22 mouse cellular contexts compared by ENCODE assay signal in the genomic region with DNA sequence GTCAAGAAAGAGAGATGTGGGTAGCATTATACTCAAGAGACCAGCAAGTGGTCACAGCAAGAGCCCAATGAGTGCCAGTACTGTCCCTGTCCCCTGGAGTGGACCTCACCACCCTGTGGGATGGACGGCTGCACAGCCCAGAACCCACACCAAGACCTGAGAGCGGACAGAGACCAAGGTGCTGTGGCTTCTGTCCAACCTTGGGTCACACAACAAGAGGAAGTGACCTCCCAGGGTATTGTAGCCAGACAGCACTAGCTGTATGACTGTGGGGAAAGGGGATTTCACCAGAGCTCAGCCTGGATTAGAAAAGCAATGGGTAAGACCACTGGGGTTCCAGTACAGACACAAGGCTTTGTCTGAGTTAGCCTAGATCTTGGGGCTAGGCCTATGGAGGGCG. TPM values are rescaled to one million over a fixed set of nuclear protein-coding genes. Genes with fewer than 3 reads are reported as not detected.
DNase-seq lines count a peak whose midpoint lies in the region; ATAC-seq and TF ChIP-seq lines count a peak whose summit lies in the region.
"Had no signal": no experiment of that assay in that cellular context is flagged by ENCODE, and none has a peak within 500 bp of the region (broad histone marks: within the 10 kb centered on the region; RNA-seq: fewer than 3 reads in every experiment).

No protein-coding gene starts in this region.

- no peak overlapping the region for H3ac ChIP-seq in myocyte (ENCODE audit: control insufficient read depth, insufficient read length)

- H3K4me2 ChIP-seq in kidney, embryonic 16.5 days (replicated peaks; ENCODE audit: low read depth, low read length): no peak overlapping the region
- peak overlapping the region; percentile 42 for H3K4me2 ChIP-seq in myocyte (ENCODE audit: low read depth)
- H3K4me2 ChIP-seq: embryonic facial prominence, embryonic 12.5 days; forebrain, embryonic 13.5 days; forebrain, embryonic 15.5 days had no signal

- H3K4me3 ChIP-seq in kidney, embryonic 16.5 days (ENCODE audit: low read length): no peak overlapping the region
- no peak overlapping the region for H3K4me3 ChIP-seq in myocyte
- H3K4me3 ChIP-seq: embryonic facial prominence, embryonic 10.5 days; embryonic facial prominence, embryonic 12.5 days; forebrain, embryonic 13.5 days; forebrain, embryonic 15.5 days had no signal

- peaks cover 7% of the 10 kb centered on the region; the same call in 1 of the 2 replicates for H3K36me3 ChIP-seq in kidney, embryonic 16.5 days (ENCODE audit: insufficient read depth, low read length)
- H3K36me3 ChIP-seq in myocyte (ENCODE audit: control insufficient read depth, insufficient read depth): peaks cover 65% of the 10 kb centered on the region
- H3K36me3 ChIP-seq: forebrain, embryonic 15.5 days had no signal

- H3K27ac ChIP-seq in kidney, embryonic 16.5 days (ENCODE audit: low read length): no peak overlapping the region
- H3K27ac ChIP-seq: embryonic facial prominence, embryonic 10.5 days; embryonic facial prominence, embryonic 12.5 days; forebrain, embryonic 13.5 days; forebrain, embryonic 15.5 days had no signal

- no peaks in the 10 kb centered on the region for H3K79me2 ChIP-seq in myocyte (ENCODE audit: control insufficient read depth, insufficient read depth)

- H3K4me1 ChIP-seq in kidney, embryonic 16.5 days (ENCODE audit: insufficient read depth, low read length): no peaks in the 10 kb centered on the region
- H3K4me1 ChIP-seq: embryonic facial prominence, embryonic 10.5 days; embryonic facial prominence, embryonic 12.5 days; forebrain, embryonic 13.5 days; forebrain, embryonic 15.5 days had no signal

- H3K9me3 ChIP-seq in kidney, embryonic 16.5 days (ENCODE audit: low read length): no peaks in the 10 kb centered on the region
- H3K9me3 ChIP-seq: embryonic facial prominence, embryonic 10.5 days; embryonic facial prominence, embryonic 12.5 days; forebrain, embryonic 13.5 days; forebrain, embryonic 15.5 days had no signal

- H3K9ac ChIP-seq in kidney, embryonic 16.5 days (replicated peaks; ENCODE audit: low read length): no peak overlapping the region
- H3K9ac ChIP-seq: embryonic facial prominence, embryonic 12.5 days; forebrain, embryonic 13.5 days; forebrain, embryonic 15.5 days had no signal

- no peak for ATAC-seq in kidney, embryonic 16.5 days (ENCODE audit: low FRiP score, low TSS enrichment)
- ATAC-seq: forebrain, embryonic 13.5 days; forebrain, embryonic 15.5 days had no signal

- no peak for TF ChIP-seq POLR2A in myocyte (IDR thresholded peaks at IDR 0.05; ENCODE audit: insufficient read length, low read depth)

- no peaks in the 10 kb centered on the region for H3K27me3 ChIP-seq in kidney, embryonic 16.5 days (ENCODE audit: insufficient read depth, low read length)
- no peaks in the 10 kb centered on the region for H3K27me3 ChIP-seq in myocyte (ENCODE audit: control insufficient read depth, insufficient read depth, insufficient read length)
- H3K27me3 ChIP-seq: embryonic facial prominence, embryonic 12.5 days; forebrain, embryonic 13.5 days; forebrain, embryonic 15.5 days had no signal

- peak; percentile 13 for DNase-seq in gastrocnemius, postnatal 10 days
- no peak for DNase-seq in gastrocnemius, adult 18-20 months (ENCODE audit: low spot score)
- DNase-seq in kidney, postnatal 10 days: peak; percentile 3
- no peak for DNase-seq in embryo, embryonic 10 days (ENCODE audit: low spot score)
- DNase-seq: adrenal gland, adult 2 months; adrenal gland, postnatal 10 days; adrenal gland, postnatal 25 days; cerebellum, adult 11 months; cerebellum, adult 18-20 months; cerebellum, adult 8-10 months; cerebellum, adult 9-11 months; cerebellum, postnatal 14 days; cerebellum, postnatal 36 days had no signal

- WGBS in kidney, embryonic 16.5 days: 86% methylated on average over 3 of the region's 3 CpGs

TF ChIP-seq in myocyte, 11 proteins besides CTCF, POLR2A, EP300 and RAD21:
- TF ChIP-seq MYOD1 (IDR thresholded peaks at IDR 0.05; ENCODE audit: control insufficient read depth in 1 of 3, insufficient read length in 2 of 3, low read depth in 2 of 3): no peak
- no peak for TF ChIP-seq E2F4 (IDR thresholded peaks at IDR 0.05; ENCODE audit: insufficient read depth)
- no peak for TF ChIP-seq USF1 (IDR thresholded peaks at IDR 0.05; ENCODE audit: low read depth)
- TF ChIP-seq TCF3 (IDR thresholded peaks at IDR 0.05; ENCODE audit: insufficient read length, low read depth): no peak
- no peak for TF ChIP-seq SRF (IDR thresholded peaks at IDR 0.05; ENCODE audit: control insufficient read depth, insufficient read length, low read depth)
- TF ChIP-seq MAX (IDR thresholded peaks at IDR 0.05; ENCODE audit: low read depth): no peak
- no peak for TF ChIP-seq REST (IDR thresholded peaks at IDR 0.05; ENCODE audit: insufficient read depth, insufficient read length)
- TF ChIP-seq TCF12 (IDR thresholded peaks at IDR 0.05; ENCODE audit: insufficient read depth, poor library complexity, severe bottlenecking): no peak
- no peak for TF ChIP-seq MYOG (IDR thresholded peaks at IDR 0.05; ENCODE audit: control insufficient read depth in 1 of 3, insufficient read depth in 1 of 3, insufficient read length in 2 of 3, low read depth in 2 of 3)
- TF ChIP-seq POLR2AphosphoS2 (IDR thresholded peaks at IDR 0.05; ENCODE audit: insufficient read length, low read depth): no peak
- no peak for TF ChIP-seq CEBPB (IDR thresholded peaks at IDR 0.05; ENCODE audit: insufficient read depth, poor library complexity, severe bottlenecking)

RNA-seq across cellular contexts. Expression of a gene that starts 10.7 kb away (rescaled TPM):
- over 10,000 TPM; 11,325 to 12,607 TPM for total RNA-seq in gastrocnemius, postnatal 10 days (2021)
- total RNA-seq in gastrocnemius, adult 18-20 months (2021): over 10,000 TPM; 23,271 to 27,147 TPM
- polyA plus RNA-seq in kidney, embryonic 16.5 days (2015; fragmentation: Nextera tagmentation; extraction: Ambion mirVana): 7.1 and 7.8 TPM in 2 replicates
- 1,699 TPM for polyA plus RNA-seq in myocyte (2012; fragmentation: generic; extraction: Trizol)
- total RNA-seq: adrenal gland, adult 2 months; adrenal gland, postnatal 25 days had no signal
- polyA plus RNA-seq: adrenal gland, adult 2 months; forebrain, embryonic 11.5 days had no signal

RNA-seq across cellular contexts. Expression of a gene that starts 23.0 kb away (rescaled TPM):
- total RNA-seq in gastrocnemius, postnatal 10 days (2021): 10 to 100 TPM; 52.0 to 53.7 TPM
- total RNA-seq in gastrocnemius, adult 18-20 months (2021): 10 to 100 TPM; 49.2 to 51.0 TPM
- polyA plus RNA-seq in kidney, embryonic 16.5 days (2015; fragmentation: Nextera tagmentation; extraction: Ambion mirVana): 62.5 and 66.5 TPM in 2 replicates
- polyA plus RNA-seq in myocyte (2012; fragmentation: generic; extraction: Trizol): 58.8 TPM

RNA-seq across cellular contexts. Expression of a gene that starts 23.7 kb away (rescaled TPM):
- total RNA-seq in gastrocnemius, postnatal 10 days (2021): 10 to 100 TPM; 11.4 to 15.2 TPM
- 10 to 100 TPM; 10.6 to 13.1 TPM for total RNA-seq in gastrocnemius, adult 18-20 months (2021)
- 36.2 and 39.0 TPM in 2 replicates for polyA plus RNA-seq in kidney, embryonic 16.5 days (2015; fragmentation: Nextera tagmentation; extraction: Ambion mirVana)
- 36.7 TPM for polyA plus RNA-seq in myocyte (2012; fragmentation: generic; extraction: Trizol)

RNA-seq across cellular contexts. Expression of a gene that starts 34.9 kb away (rescaled TPM):
- total RNA-seq in gastrocnemius, postnatal 10 days (2021): 100 to 1,000 TPM in 1 of 2 experiments, 10 to 100 TPM in 1; 99.0 to 114 TPM
- 100 to 1,000 TPM; 118 to 124 TPM for total RNA-seq in gastrocnemius, adult 18-20 months (2021)
- 177 and 196 TPM in 2 replicates for polyA plus RNA-seq in kidney, embryonic 16.5 days (2015; fragmentation: Nextera tagmentation; extraction: Ambion mirVana)
- polyA plus RNA-seq in myocyte (2012; fragmentation: generic; extraction: Trizol): 167 TPM

RNA-seq across cellular contexts. Expression of a gene that starts 37.6 kb away (rescaled TPM):
- total RNA-seq in gastrocnemius, postnatal 10 days (2021): under 1 TPM; 0.35 to 0.72 TPM
- not detected for total RNA-seq in gastrocnemius, adult 18-20 months (2021)
- 0.09 TPM in 1 of 2 replicates, not detected in the other for polyA plus RNA-seq in kidney, embryonic 16.5 days (2015; fragmentation: Nextera tagmentation; extraction: Ambion mirVana)
- polyA plus RNA-seq in myocyte (2012; fragmentation: generic; extraction: Trizol): 0.01 TPM
- total RNA-seq: MEL had no signal
- polyA plus RNA-seq: C2C12; embryonic facial prominence, embryonic 10.5 days; embryonic facial prominence, embryonic 12.5 days; forebrain, embryonic 11.5 days; forebrain, embryonic 13.5 days; forebrain, embryonic 15.5 days had no signal

Comparison
In these comparisons a context has a peak if more than half of its experiments do, and no peak if none do; other contexts are left out.
1. DNase-seq: peak in gastrocnemius, postnatal 10 days (single experiment) and kidney, postnatal 10 days (single experiment); none in gastrocnemius, adult 18-20 months (single experiment) and embryo, embryonic 10 days (single experiment).